Mouse (Mus musculus): ENCODE data around the gene Tekt3. TPM values are rescaled to one million over a fixed set of nuclear protein-coding genes. Genes with fewer than 3 reads are reported as not detected.

Gene Tekt3
- polyA plus RNA-seq, 1 experiment = 122 TPM

DNA sequence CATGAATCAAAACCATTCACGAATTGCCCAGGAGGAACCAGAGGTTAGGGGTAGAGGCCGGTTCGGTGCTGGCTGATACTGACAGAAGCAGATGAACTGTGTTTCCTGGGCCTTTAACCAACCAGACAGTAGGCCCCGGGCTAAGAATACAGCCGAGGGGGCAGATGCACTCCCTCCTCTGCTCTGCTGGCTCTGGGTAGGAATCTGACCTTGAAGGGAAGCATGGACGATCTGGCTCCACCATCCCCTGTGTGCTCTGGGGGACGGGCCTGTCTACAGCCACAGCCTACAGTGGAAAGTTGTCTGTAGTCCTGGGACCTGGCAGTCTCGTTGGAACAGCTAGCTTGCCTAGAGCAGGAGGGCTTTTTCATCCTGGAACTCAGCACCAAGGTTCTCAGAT, 82.0 kb downstream of the Tekt3 start:
- H3K36me3 ChIP-seq (ENCODE audit: control insufficient read depth, insufficient read depth, low read length) = no peaks in the 10 kb centered on the region
- H3K4me3 ChIP-seq (ENCODE audit: control insufficient read depth, low read depth, low read length) = no peak overlapping the region
- no peaks in the 10 kb centered on the region for H3K4me1 ChIP-seq (ENCODE audit: control insufficient read depth, insufficient read depth, low read length)
- H3K27ac ChIP-seq (ENCODE audit: control insufficient read depth, insufficient read depth, low read depth, low read length) = no peak overlapping the region
- H3K27me3 ChIP-seq (ENCODE audit: control insufficient read depth, insufficient read depth, low read length) = no peaks in the 10 kb centered on the region
- TF ChIP-seq CTCF (IDR thresholded peaks at IDR 0.05; ENCODE audit: control insufficient read depth, insufficient read depth, insufficient replicate concordance, low read depth, low read length) (no peak), POLR2A (IDR thresholded peaks at IDR 0.05; ENCODE audit: control insufficient read depth, low read depth, low read length) (no peak)

Other genes with a start within 250 kb of the Tekt3 start
- 0.19 and 0.28 TPM in 2 replicates for gene Trim16, start 241.4 kb upstream of the Tekt3 start, polyA plus RNA-seq (2012; rRNA removed)
- 76.5 and 90.8 TPM in 2 replicates for gene Fbxw10, start 214.6 kb upstream of the Tekt3 start, polyA plus RNA-seq (2012; rRNA removed)
- 21.3 and 25.5 TPM in 2 replicates for gene Tvp23b, start 182.2 kb upstream of the Tekt3 start, polyA plus RNA-seq (2012; rRNA removed)
- gene Cdrt4, start 110.5 kb upstream of the Tekt3 start, polyA plus RNA-seq (2012; rRNA removed) = 330 and 374 TPM in 2 replicates
- gene Pmp22, start 67.3 kb downstream of the Tekt3 start, polyA plus RNA-seq (2012; rRNA removed) = 6.5 and 9.2 TPM in 2 replicates